Mouse (Mus musculus): ENCODE measurements around the gene Flywch1. TPM values are rescaled to one million over a fixed set of nuclear protein-coding genes. Genes with fewer than 3 reads are reported as not detected.
A peak's percentile ranks its signal among the peaks of the same experiment; 100 is the strongest.
"Not testable (repeated sequence)": the region's sequence is repeated elsewhere in the genome, so short reads cannot be mapped to it uniquely, and the experiment has no call there.

Gene Flywch1
- total RNA-seq, 4 experiments from 2014 or later = 324 to 395 (median 358) TPM

DNA sequence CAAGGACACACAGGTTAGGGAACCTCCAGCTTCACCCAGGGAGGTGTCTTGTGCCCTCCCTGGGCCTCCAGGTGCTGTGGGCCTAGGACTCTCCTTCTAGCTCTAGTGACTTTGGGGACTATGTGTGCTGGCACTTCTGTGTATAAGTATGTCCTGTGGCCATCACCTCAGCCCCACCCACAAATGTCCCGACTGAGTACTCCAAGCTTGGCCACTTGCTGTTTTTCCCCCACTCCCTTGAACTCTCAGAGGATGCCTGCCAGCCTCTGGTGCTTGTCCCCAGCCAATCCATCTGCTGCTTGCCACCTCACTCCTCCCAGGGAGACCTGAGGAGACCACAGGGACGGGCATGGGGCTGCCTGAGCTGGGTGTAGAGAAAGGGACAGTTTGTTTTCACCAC is 7.0 kb upstream of the Flywch1 start:
- no peak for DNase-seq (ENCODE audit: low spot score in 2 of 2)

DNA sequence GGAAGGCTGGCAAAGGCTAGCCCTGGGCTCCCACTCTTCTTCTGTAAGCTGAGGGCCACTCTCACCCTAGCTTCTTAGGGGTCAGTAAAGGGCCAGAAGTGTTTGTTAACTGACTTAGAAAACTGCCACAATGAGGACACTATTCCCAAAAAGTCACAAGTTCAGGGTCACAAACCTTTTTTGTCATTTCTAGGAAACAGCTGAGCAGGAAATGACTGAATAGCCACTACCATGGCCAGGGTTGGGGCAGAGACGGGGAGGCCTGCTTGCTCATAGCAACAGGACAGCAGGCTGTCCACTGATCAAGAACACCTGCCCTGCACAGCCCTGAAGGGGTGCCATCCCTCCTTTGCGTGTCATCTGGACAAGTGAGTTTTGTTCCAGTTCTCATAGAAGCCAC is 5.7 kb upstream of the Flywch1 start:
- DNase-seq (ENCODE audit: low spot score in 2 of 2) = no peak

DNA sequence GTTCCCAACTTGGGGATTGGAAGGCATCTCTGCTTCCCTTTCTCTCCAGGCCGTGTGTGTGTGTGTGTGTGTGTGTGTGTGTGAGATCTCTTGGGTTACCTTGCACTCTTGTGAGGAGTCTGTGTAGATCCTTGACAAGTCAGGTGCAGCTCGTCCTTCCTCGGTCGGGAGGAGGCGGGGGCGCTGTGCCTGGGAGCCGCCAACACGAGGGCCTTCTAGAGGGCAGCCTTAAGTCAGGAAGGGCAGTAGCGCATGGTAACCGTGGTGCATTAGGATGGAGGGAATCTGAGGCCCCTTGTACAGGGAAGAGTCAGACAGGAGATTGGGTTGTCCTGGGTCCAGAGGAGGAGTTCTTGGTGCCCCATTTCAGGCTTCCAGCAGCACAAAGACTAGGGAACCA is 4.8 kb upstream of the Flywch1 start:
- no peak for DNase-seq (ENCODE audit: low spot score in 2 of 2)

DNA sequence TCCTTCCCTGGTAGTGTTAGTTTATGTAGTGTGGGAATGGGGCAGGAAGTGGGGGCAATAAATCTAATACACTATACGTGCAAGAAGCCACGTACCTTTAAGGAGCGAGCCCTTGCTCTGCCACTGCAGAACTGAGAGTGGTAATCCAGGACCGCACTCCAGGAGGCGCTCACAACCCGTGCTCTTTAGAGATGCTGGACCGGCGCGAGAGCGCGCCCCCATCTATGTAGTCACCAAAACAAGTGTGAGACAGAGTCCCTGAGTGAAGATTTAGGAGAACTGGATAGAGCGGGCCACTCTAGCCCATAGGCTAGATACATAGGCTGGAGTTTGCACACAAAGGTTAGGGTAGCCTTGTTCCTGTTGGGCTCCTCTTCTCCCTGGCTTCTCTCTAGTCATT is 2.7 kb upstream of the Flywch1 start:
- peak; percentile 67 to 81 for DNase-seq (ENCODE audit: low spot score in 2 of 2)

DNA sequence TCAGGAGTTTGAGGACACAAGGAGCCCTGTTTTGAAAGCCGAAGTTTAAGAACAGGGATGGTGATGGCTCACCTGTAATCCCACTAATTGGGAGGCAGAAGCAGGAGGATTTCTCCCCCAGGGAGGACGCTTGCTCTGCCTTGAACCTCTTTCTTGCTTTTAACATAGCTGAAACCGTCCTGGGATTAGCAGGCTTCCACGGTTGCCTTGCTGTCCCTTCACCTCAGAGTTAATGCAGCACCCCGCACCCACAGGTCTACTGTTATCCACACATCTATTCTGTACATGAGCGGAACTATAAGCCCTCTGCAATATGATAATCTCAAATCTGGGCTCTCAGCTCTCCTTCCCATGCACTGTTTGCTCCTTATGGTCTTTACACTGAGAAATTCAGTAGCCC is 2.3 kb upstream of the Flywch1 start:
- DNase-seq (ENCODE audit: low spot score in 2 of 2) = no peak

DNA sequence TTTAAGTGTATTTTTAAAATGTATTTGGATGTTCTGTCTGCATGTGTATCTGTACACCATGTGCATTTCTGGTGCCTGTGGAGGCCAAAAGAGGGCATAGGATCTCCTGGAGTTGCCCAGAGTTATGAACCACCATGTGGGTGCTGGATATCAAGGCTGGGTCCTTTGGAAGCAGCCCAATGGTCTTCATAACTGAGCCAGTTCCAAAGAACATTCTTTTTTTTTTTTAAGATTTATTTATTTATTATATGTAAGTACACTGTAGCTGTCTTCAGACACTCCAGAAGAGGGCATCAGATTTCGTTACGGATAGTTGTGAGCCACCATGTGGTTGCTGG is 786 bp upstream of the Flywch1 start:
- DNase-seq (ENCODE audit: low spot score in 2 of 2) = not testable (repeated sequence)

DNA sequence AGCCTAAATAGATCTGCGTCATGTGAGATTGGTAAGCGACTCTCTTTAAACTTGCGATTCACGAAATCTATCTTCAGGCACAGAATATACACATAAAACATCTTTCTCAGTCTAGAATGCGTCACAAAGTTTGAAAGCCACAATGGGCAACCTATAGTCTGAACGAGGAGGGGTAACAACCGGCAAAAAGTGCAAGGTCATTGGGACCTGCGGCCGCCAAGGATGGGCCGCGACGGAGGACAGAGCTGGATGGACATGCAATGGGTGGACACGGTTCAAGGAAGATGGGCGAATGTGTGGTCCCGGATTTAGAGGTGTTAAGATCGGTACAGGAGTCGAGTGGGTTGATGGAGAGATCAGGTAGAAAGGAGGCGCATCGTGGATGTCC is 512 bp downstream of the Flywch1 start:
- DNase-seq (ENCODE audit: low spot score in 2 of 2) = no peak

DNA sequence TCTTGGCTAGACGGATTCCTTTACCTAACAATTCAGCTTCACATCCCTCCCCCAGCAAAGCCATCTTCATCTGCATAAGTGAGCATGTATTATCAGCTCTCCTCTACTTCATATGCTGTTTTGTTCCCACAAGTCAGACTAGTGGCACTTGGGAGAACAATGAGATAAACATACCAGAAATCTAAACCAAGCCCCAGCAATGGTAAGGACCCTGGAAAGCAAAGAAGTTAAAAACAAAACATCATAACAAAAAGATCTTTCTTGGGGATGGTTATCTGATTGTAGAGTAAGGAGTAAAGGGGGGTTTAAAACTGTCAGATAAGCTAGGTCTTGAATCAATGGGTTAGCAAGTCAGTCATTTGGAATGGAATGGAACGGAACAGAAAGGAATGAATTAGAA is 909 bp downstream of the Flywch1 start:
- DNase-seq (ENCODE audit: low spot score in 2 of 2) = no peak

DNA sequence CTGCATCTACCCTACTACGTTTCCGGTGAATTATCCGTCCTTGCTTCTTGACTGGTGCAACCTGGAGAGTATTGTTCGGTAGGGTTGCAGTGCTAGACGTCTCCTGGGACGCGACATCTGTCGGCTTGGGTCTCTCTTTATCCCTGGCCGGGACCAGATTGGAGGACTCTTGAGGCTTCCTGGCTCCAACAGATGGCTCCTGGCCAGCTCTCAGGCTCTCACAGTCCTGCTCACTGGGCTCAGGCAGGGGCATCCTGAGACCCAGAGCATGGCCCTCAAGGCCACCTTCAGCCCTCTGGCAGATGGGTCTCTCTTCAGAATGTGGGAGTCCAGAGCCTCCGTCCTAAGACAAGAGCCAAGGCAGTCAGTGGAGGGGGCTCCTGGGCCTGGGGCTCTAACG is 8.4 kb downstream of the Flywch1 start:
- no peak for DNase-seq (ENCODE audit: low spot score in 2 of 2)

DNA sequence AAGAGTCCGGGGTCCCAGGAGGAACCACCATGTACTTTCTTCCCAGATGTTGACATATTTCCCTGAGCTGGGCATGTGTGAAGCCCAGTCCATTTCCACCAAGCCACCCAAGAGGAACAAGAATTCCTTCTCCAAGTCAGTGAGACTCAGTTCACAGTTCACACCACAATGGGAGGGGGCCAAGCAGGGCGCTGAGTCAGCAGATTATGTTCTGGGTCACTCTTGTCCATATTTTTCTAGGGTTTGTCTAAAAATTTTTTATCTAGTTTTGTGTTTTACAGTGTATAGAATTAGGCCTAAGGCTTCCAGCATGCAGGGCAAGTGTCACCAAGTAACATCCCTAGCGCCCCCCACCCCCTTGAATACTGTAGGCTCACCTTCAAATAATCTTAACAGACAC is 10.2 kb downstream of the Flywch1 start:
- DNase-seq (ENCODE audit: low spot score in 2 of 2) = no peak

DNA sequence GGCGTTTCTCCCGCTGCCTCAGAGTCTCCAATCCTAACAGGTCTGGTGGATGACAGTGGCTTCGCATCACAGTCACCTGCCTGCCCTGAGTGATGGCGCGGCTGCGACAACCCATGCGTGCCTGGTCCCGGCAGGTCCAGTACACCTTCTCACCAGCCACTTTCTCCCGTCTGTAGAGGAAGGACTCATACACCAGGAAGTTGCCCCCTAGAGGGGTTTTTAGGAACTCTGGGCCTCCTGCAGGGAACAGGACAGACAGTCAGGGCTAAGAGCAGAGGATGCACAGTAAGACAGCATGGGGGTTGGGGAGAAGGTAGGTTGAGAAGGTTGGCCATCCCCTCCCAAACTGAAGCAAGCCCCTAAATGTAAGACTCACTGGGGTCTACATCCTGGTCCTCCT is 11.2 kb downstream of the Flywch1 start:
- DNase-seq (ENCODE audit: low spot score in 2 of 2) = no peak

DNA sequence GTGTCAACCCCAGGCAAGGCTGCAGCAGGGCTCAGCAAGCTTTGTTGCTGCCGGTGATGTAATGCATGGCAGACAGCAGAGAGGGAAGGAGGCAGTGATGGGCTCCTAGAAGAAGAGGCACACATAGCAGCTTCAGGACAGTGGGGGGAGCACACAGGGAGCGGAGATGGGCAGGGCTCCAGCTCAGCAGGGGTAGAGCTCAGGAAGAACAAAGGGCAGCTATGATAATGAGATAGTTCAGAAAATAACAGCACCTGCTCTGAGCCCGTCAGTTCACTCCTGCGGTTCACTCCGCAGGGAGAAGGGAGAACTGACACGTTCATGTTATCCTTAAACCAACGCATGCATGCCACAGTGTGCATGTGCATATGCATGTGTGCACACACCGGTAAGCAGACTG is 12.6 kb downstream of the Flywch1 start:
- no peak for DNase-seq (ENCODE audit: low spot score in 2 of 2)

DNA sequence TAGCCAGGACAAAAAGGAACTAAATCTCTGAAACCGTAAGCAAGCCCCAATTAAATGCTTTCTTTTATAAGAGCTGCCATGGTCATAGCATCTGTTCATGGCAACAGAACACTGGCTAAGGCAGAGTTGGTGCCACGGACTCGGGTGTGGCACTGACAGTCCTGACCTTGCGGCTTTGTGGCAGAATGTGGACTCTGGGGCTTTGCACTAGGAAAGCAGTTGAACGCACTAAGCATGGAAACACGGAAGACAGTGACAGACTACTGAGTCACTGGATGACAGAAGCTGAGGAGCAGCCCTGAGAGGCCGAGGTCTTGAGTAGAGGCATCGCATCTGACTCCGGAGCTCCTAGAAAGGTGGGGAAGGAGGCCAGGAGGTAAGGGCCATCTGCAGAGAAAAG is 13.8 kb downstream of the Flywch1 start:
- DNase-seq (ENCODE audit: low spot score in 2 of 2) = no peak

DNA sequence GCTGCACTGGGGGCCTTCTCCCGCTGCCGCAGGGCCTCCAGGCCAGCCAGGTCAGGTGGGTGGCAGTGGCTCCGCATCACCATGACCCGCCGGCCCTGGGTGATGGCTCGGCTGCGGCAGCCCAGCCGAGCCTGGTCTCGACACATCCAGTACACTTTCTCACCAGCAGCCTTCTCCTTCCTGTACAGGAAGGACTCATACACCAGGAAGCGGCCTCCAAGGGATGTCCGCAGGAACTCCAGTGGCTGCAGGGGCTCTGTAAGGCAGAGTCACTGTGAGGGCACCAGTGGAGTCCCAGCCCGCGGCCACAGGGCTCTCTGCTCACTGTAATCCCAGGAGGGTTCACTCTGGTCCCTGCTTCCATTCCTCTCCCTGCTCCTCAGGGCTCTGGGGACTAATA is 15.7 kb downstream of the Flywch1 start:
- no peak for DNase-seq (ENCODE audit: low spot score in 2 of 2)

DNA sequence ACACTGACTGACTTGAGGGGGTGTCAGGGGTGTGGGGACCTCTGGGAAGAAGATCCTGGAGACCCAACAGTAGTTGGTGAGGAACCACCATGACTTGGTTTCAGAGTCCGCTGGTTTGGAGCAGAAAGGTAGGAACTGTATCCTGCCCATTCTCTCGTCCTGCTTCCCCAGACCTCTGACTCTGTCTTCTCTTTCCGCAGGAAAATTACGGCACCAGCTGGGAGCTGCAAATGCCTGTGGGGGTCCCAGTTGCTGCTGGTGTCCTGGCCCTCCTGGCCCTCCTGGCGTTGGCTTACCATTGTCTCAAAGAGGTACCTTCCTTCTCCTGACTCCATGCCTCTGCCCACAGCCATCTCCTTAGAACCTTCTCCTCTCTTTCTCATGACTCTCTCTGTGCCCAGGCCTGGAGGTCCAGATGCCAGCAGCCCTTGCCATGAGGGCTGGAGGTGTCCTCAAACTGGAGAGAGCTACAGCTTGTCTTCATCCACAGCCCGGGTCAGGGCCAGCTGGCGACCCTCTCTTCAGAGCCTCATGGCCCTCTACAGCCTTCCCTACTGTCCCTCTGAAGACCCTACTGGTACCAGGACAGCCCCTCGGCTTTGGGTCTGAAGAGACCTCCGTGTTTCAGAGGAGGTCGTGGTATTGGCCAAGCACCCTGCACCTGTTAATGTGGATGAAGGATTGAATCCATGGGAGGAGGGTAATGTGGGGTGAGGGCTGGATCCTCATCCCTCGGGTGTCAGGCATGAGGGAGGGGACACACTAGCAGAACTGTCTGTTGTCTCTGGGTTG is 21.8 kb downstream of the Flywch1 start:
- DNase-seq (ENCODE audit: low spot score in 2 of 2) = no peak

DNA sequence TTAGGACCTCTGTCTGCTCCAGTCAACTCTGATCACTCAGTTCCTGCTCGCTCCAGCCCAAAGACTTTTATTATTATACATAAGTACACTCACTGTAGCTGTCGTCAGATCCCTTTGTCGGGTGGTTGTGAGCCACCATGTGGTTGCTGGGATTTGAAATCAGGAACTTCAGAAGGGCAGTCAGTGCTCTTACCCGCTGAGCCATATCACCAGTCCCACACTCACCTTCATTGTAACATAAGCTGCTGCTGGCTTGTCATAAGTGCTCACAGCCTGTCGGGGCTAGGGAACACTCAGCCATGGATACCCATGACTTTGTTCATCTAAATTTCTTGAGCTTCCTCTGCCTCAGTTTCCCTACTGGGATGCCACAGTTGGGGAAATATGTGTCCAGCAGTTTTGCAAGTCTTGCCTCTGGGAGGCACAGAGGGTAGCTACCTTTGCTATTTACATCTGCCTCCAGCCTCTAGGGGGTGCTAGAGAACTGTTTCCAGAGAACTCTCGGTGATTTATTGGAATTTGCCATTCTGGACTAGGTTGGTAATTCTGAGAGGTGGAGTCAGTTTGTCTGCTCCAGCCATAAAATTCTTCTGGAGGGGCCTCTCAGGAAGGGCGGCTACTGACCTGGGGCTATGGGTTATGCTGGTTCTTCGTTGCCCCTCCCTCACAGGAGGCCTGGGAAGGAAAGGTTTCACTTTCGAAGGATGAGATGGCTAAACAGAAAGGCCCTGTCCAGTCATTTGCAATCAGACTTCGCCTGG is 22.6 kb downstream of the Flywch1 start:
- DNase-seq (ENCODE audit: low spot score in 2 of 2) = peak in 1 of 2 experiments; percentile 71

DNA sequence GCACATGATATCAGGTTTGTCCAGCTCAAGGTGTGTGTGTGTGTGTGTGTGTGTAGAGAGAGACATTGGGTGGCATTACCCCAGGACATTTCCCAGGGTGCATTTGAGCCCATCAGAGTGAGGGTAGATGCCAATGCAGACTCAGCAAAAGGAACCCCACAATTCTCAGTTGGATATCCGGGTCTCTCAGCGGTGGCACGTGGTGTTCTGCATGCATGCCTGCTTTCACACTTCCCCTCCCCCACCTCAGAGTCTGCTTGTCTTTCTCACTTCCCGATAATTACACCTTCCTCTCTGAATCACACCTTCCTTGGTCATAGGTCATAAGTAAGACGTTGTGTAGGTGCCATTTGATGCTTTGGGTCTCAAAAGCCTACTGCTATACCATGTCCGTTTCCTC is 23.4 kb downstream of the Flywch1 start:
- no peak for DNase-seq (ENCODE audit: low spot score in 2 of 2)

DNA sequence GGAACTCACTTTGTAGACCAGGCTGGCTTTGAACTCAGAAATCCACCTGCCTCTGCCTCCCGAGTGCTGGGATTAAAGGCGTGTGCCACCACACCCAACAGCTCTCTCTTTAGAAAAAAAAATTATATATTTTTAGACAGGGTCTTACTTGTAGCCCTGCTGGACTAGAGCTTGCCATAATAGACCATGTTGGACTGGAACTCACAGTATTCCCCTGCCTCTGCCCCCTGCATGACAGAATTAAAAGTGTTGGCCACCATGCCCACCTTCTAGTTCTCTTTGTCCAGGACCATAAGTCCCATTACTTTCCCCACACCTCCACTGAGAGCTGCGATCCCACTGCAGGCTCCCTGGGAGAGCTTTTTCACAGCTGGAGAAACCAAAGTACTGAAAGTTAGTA is 23.9 kb downstream of the Flywch1 start:
- DNase-seq (ENCODE audit: low spot score in 2 of 2) = no peak

DNA sequence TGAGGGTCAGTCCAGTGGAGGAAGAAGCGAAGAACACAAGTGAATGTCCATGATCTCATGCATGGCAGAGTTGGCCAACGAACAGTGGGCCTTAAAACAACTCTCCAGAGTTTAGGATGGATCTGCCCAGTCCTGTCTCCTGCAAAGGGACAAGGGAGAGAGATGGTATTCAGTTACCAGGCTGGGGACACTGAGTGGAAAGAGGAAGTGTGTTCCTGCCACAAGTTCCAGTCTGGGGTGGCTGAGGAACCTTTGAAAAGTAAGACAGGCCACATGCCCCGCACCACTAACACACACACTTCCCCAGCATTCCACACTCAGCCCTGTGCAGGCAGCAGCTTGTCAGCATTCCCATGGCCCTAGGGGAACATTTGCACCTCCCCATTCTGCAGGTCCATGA is 24.6 kb downstream of the Flywch1 start:
- no peak for DNase-seq (ENCODE audit: low spot score in 2 of 2)

DNA sequence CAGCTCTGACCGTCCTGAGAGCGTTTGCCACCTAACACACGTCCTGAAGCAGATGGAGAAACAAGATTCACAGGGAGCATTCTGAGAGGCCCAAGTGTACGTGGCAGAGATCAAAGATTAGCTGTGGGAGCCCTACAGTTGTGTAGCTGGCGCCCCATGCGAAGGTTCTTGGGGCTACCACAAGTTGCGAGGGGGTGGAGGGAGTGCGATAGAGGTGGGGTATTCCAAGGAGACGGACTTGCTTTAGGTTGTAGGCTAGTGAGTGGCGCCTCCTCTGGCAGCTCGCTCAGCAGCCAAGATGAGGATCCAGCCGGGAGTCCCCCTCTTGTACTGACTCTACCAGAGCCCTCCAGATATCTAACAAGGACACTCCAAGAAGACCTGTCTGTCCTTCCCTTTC is 25.1 kb downstream of the Flywch1 start:
- no peak for DNase-seq (ENCODE audit: low spot score in 2 of 2)

DNA sequence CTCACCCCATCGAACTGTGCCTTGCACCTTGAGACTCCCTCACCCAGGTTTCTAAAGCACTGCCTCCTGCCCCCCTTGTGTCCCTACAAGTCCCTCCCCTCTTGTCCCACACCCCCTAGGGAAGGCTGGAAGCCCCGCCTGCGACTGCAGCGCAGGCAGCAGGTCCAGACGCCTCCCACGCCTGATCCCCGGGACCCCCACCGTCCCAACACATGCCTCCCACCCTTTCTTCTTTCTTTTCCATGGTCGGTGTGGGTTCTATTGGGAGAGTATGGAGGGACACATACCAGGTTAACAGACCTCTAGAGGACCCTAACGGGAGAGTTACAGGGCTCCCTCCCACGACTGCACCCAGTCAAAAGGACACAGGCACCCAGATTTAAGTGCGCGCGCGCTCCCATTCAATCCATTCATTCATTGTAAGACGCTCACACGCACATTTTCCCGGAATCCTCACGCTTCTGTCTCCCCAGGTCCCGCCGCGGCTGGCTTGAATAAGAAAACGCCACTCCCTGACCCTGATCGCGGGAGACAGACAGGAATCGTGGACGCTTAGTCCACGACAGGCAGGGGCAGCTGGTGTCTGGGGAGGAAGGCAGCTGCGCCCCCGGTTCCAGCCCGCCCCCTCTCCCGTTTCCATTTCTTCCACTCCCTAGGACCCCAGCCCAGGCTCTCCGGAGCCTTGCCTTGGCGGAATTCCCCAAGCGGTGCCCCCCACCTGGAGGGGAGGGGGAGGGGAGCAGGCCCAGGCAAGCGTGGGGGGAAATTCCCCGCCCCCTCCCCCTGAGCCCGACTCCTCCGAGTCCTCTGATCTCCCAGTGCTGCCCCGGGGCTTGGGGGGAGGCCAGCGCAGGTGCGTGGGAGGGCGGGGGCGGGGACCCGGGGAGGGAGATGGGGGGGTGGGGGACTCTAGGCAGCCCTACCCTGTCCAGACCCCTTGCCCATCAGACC is 25.8 kb downstream of the Flywch1 start, which contains the start of gene Kremen2:
Gene Kremen2 (minus strand): TSS at position 533 of the 951 bp plus-strand sequence.
- no peak for DNase-seq (ENCODE audit: low spot score in 2 of 2)

DNA sequence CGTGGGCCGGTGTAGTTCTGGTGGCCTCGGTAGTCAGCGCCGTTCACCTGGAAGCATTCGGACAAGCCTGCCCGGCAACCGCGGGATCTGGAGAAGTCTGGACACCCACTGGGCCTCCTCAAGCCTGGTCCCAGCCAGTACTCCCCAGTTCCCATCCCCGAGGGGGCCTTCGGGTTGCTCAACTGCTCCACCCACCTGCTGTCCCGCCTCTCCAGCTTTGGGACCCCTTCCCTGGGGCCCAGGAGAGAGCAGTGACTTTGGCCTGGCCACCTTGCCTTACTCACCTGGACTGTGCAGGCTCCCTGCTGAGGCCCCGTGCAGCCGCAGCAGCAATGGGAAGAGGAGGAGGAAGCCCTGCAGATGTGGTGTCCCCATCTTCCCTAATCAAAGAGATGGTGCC is 26.8 kb downstream of the Flywch1 start:
- no peak for DNase-seq (ENCODE audit: low spot score in 2 of 2)
